Mouse (Mus musculus): Measurements from ENCODE around the gene Syt17. TPM values are rescaled to one million over a fixed set of nuclear protein-coding genes. Genes with fewer than 3 reads are reported as not detected.

Syt17 gene
- polyA plus RNA-seq, 1 experiment from 2014 or later = 3.7 TPM

- H3K4me2 ChIP-seq = no peak overlapping the region
- WGBS = 9% methylated on average over 9 of the region's 9 CpGs
Observed at GRCm38 (mm10) chr7:118443371-118443770, 4.7 kb downstream of the Syt17 start.

GRCm38 (mm10) chr7:118441535-118441934 is 6.5 kb downstream of the Syt17 start:
- no peak overlapping the region for H3K4me2 ChIP-seq

More at GRCm38 (mm10) chr7:118443371-118443770, 4.7 kb downstream of the Syt17 start:
- no peak overlapping the region for H3K9ac ChIP-seq (ENCODE audit: low read length)
- no peak for ATAC-seq (ENCODE audit: low FRiP score)
- no peak overlapping the region for H3K27ac ChIP-seq (ENCODE audit: low read depth, low read length)
- H3K4me1 ChIP-seq (ENCODE audit: control insufficient read depth, insufficient read depth, low read length) = peaks cover 11% of the 10 kb centered on the region; the same call in 1 of the 2 replicates
- no peak for DNase-seq (ENCODE audit: low spot score, missing footprints)
- H3K27me3 ChIP-seq (ENCODE audit: control insufficient read depth, insufficient read depth, low read length) = peaks cover 5% of the 10 kb centered on the region; the same call in 1 of the 2 replicates
- no peaks in the 10 kb centered on the region for H3K9me3 ChIP-seq (ENCODE audit: control insufficient read depth, low read length)
- no peaks in the 10 kb centered on the region for H3K36me3 ChIP-seq (ENCODE audit: control insufficient read depth, insufficient read depth, low read length)
- no peak overlapping the region for H3K4me3 ChIP-seq (ENCODE audit: low read depth, low read length)

GRCm38 (mm10) chr7:118437101-118437802 is 10.8 kb downstream of the Syt17 start:
- DNase-seq (ENCODE audit: low spot score, missing footprints) (peak; percentile 89), ATAC-seq (ENCODE audit: low FRiP score) (no peak)
- H3K27me3 ChIP-seq (ENCODE audit: control insufficient read depth, insufficient read depth, low read length) = no peaks in the 10 kb centered on the region
- no peaks in the 10 kb centered on the region for H3K36me3 ChIP-seq (ENCODE audit: control insufficient read depth, insufficient read depth, low read length)
- H3K27ac ChIP-seq (ENCODE audit: low read depth, low read length) = no peak overlapping the region
- no peak overlapping the region for H3K4me2 ChIP-seq
- WGBS = 56% methylated on average over 7 of the region's 7 CpGs
- no peak overlapping the region for H3K9ac ChIP-seq (ENCODE audit: low read length)
- no peaks in the 10 kb centered on the region for H3K9me3 ChIP-seq (ENCODE audit: control insufficient read depth, low read length)
- no peak overlapping the region for H3K4me3 ChIP-seq (ENCODE audit: low read depth, low read length)
- no peaks in the 10 kb centered on the region for H3K4me1 ChIP-seq (ENCODE audit: control insufficient read depth, insufficient read depth, low read length)

More at GRCm38 (mm10) chr7:118441535-118441934, 6.5 kb downstream of the Syt17 start:
- Histone ChIP-seq H3K4me3 (ENCODE audit: low read depth, low read length) (no peak overlapping the region), H3K27ac (ENCODE audit: low read depth, low read length) (no peak overlapping the region), H3K9ac (ENCODE audit: low read length) (no peak overlapping the region), H3K9me3 (ENCODE audit: control insufficient read depth, low read length) (no peaks in the 10 kb centered on the region), H3K27me3 (ENCODE audit: control insufficient read depth, insufficient read depth, low read length) (no peaks in the 10 kb centered on the region; the same call in 1 of the 2 replicates), H3K4me1 (ENCODE audit: control insufficient read depth, insufficient read depth, low read length) (no peaks in the 10 kb centered on the region), H3K36me3 (ENCODE audit: control insufficient read depth, insufficient read depth, low read length) (no peaks in the 10 kb centered on the region)
- peak; percentile 56 for DNase-seq (ENCODE audit: low spot score, missing footprints)
- no peak for ATAC-seq (ENCODE audit: low FRiP score)
- WGBS = 77% methylated on average over 6 of the region's 6 CpGs

GRCm38 (mm10) chr7:118428937-118429336 is 19.1 kb downstream of the Syt17 start:
- Histone ChIP-seq H3K4me3 (ENCODE audit: low read depth, low read length) (no peak overlapping the region), H3K27me3 (ENCODE audit: control insufficient read depth, insufficient read depth, low read length) (no peaks in the 10 kb centered on the region), H3K36me3 (ENCODE audit: control insufficient read depth, insufficient read depth, low read length) (no peaks in the 10 kb centered on the region), H3K4me1 (ENCODE audit: control insufficient read depth, insufficient read depth, low read length) (no peaks in the 10 kb centered on the region), H3K9me3 (ENCODE audit: control insufficient read depth, low read length) (no peaks in the 10 kb centered on the region), H3K4me2 (no peak overlapping the region), H3K9ac (ENCODE audit: low read length) (no peak overlapping the region), H3K27ac (ENCODE audit: low read depth, low read length) (no peak overlapping the region)
- WGBS = 82% methylated on average over 2 of the region's 2 CpGs
- no peak for DNase-seq (ENCODE audit: low spot score, missing footprints)
- ATAC-seq (ENCODE audit: low FRiP score) = no peak

GRCm38 (mm10) chr7:118419491-118420180 is 28.4 kb downstream of the Syt17 start:
- H3K9me3 ChIP-seq (ENCODE audit: control insufficient read depth, low read length) = no peaks in the 10 kb centered on the region
- WGBS = 50% methylated on average over 6 of the region's 6 CpGs
- DNase-seq (ENCODE audit: low spot score, missing footprints) (no peak), ATAC-seq (ENCODE audit: low FRiP score) (no peak)
- H3K4me2 ChIP-seq = no peak overlapping the region
- H3K4me3 ChIP-seq (ENCODE audit: low read depth, low read length) = no peak overlapping the region
- H3K27ac ChIP-seq (ENCODE audit: low read depth, low read length) = no peak overlapping the region
- H3K4me1 ChIP-seq (ENCODE audit: control insufficient read depth, insufficient read depth, low read length) = peaks cover 3% of the 10 kb centered on the region; the same call in 1 of the 2 replicates
- peak overlapping the region; percentile 13; the same call in 1 of the 2 replicates for H3K9ac ChIP-seq (ENCODE audit: low read length)
- H3K27me3 ChIP-seq (ENCODE audit: control insufficient read depth, insufficient read depth, low read length) = no peaks in the 10 kb centered on the region
- no peaks in the 10 kb centered on the region for H3K36me3 ChIP-seq (ENCODE audit: control insufficient read depth, insufficient read depth, low read length)

GRCm38 (mm10) chr7:118414183-118414582 is 33.8 kb downstream of the Syt17 start:
- Histone ChIP-seq H3K4me2 (no peak overlapping the region), H3K27me3 (ENCODE audit: control insufficient read depth, insufficient read depth, low read length) (no peaks in the 10 kb centered on the region), H3K9ac (ENCODE audit: low read length) (no peak overlapping the region), H3K4me3 (ENCODE audit: low read depth, low read length) (no peak overlapping the region), H3K4me1 (ENCODE audit: control insufficient read depth, insufficient read depth, low read length) (no peaks in the 10 kb centered on the region), H3K9me3 (ENCODE audit: control insufficient read depth, low read length) (no peaks in the 10 kb centered on the region), H3K27ac (ENCODE audit: low read depth, low read length) (no peak overlapping the region), H3K36me3 (ENCODE audit: control insufficient read depth, insufficient read depth, low read length) (no peaks in the 10 kb centered on the region)
- WGBS = 80% methylated on average over 3 of the region's 3 CpGs
- ATAC-seq (ENCODE audit: low FRiP score) = no peak
- no peak for DNase-seq (ENCODE audit: low spot score, missing footprints)

- H3K27me3 ChIP-seq (ENCODE audit: control insufficient read depth, insufficient read depth, low read length) = no peaks in the 10 kb centered on the region
- DNase-seq (ENCODE audit: low spot score, missing footprints) = no peak
- H3K27ac ChIP-seq (ENCODE audit: low read depth, low read length) = no peak overlapping the region
- H3K4me2 ChIP-seq = no peak overlapping the region
- 78% methylated on average over 3 of the region's 3 CpGs for WGBS
- no peak overlapping the region for H3K9ac ChIP-seq (ENCODE audit: low read length)
- no peaks in the 10 kb centered on the region for H3K36me3 ChIP-seq (ENCODE audit: control insufficient read depth, insufficient read depth, low read length)
- no peak overlapping the region for H3K4me3 ChIP-seq (ENCODE audit: low read depth, low read length)
- no peak for ATAC-seq (ENCODE audit: low FRiP score)
- H3K4me1 ChIP-seq (ENCODE audit: control insufficient read depth, insufficient read depth, low read length) = no peaks in the 10 kb centered on the region
- H3K9me3 ChIP-seq (ENCODE audit: control insufficient read depth, low read length) = no peaks in the 10 kb centered on the region
Observed at GRCm38 (mm10) chr7:118411877-118412276, 36.1 kb downstream of the Syt17 start.

GRCm38 (mm10) chr7:118409421-118409820 is 38.6 kb downstream of the Syt17 start:
- Histone ChIP-seq H3K9ac (ENCODE audit: low read length) (no peak overlapping the region), H3K4me1 (ENCODE audit: control insufficient read depth, insufficient read depth, low read length) (no peaks in the 10 kb centered on the region), H3K27ac (ENCODE audit: low read depth, low read length) (no peak overlapping the region), H3K27me3 (ENCODE audit: control insufficient read depth, insufficient read depth, low read length) (no peaks in the 10 kb centered on the region), H3K36me3 (ENCODE audit: control insufficient read depth, insufficient read depth, low read length) (no peaks in the 10 kb centered on the region), H3K4me3 (ENCODE audit: low read depth, low read length) (no peak overlapping the region), H3K9me3 (ENCODE audit: control insufficient read depth, low read length) (no peaks in the 10 kb centered on the region), H3K4me2 (no peak overlapping the region)
- ATAC-seq (ENCODE audit: low FRiP score) (no peak), DNase-seq (ENCODE audit: low spot score, missing footprints) (no peak)
- 38% methylated on average over 2 of the region's 2 CpGs for WGBS

GRCm38 (mm10) chr7:118405251-118405650 is 42.8 kb downstream of the Syt17 start:
- no peak for ATAC-seq (ENCODE audit: low FRiP score)
- Histone ChIP-seq H3K9ac (ENCODE audit: low read length) (no peak overlapping the region), H3K4me1 (ENCODE audit: control insufficient read depth, insufficient read depth, low read length) (no peaks in the 10 kb centered on the region; the same call in 1 of the 2 replicates), H3K4me3 (ENCODE audit: low read depth, low read length) (no peak overlapping the region), H3K27me3 (ENCODE audit: control insufficient read depth, insufficient read depth, low read length) (no peaks in the 10 kb centered on the region), H3K27ac (ENCODE audit: low read depth, low read length) (no peak overlapping the region), H3K9me3 (ENCODE audit: control insufficient read depth, low read length) (no peaks in the 10 kb centered on the region), H3K36me3 (ENCODE audit: control insufficient read depth, insufficient read depth, low read length) (no peaks in the 10 kb centered on the region), H3K4me2 (no peak overlapping the region)
- DNase-seq (ENCODE audit: low spot score, missing footprints) = no peak
